Mouse (Mus musculus) kidney, embryonic 14.5 days (tissue): ENCODE data around the gene Sct. TPM values are rescaled to one million over a fixed set of nuclear protein-coding genes. Genes with fewer than 3 reads are reported as not detected.

Experiments
- ATAC-seq: fragments of 200-750 bp; cut with Nextera tagmentation; 2 replicates; pipeline ENCODE4 v1.8.0; 2017; ENCODE audit warnings: moderate number of reproducible peaks, mild to moderate bottlenecking, moderate TSS enrichment, moderate library complexity; ENCODE audit not compliant: low FRiP score, low TSS enrichment
- H3K27ac ChIP-seq: fragments of 300-500 bp; sonication (generic); 2 replicates; pipeline ENCODE4 v1.5.1; 2014; ENCODE audit warnings: low read depth, mild to moderate bottlenecking, low read length, moderate library complexity, mixed read lengths
- H3K27me3 ChIP-seq: fragments of 300-500 bp; sonication (generic); 2 replicates; pipeline ENCODE4 v1.6.1; 2014; ENCODE audit warnings: mild to moderate bottlenecking, low read length; ENCODE audit not compliant: control insufficient read depth, insufficient read depth
- H3K36me3 ChIP-seq: fragments of 300-500 bp; sonication (generic); 2 replicates; pipeline ENCODE4 v1.6.1; 2014; ENCODE audit warnings: low read length, mixed read lengths; ENCODE audit not compliant: control insufficient read depth, insufficient read depth
- H3K4me1 ChIP-seq: fragments of 300-500 bp; sonication (generic); 2 replicates; pipeline ENCODE4 v1.6.1; 2014; ENCODE audit warnings: low read length, mixed read lengths; ENCODE audit not compliant: control insufficient read depth, insufficient read depth
- H3K4me2 ChIP-seq: fragments of 300-500 bp; sonication (generic); replicated peaks from 2 replicates; pipeline ENCODE4 v1.6.1; 2014; ENCODE audit warnings: low read depth, mild to moderate bottlenecking, low read length
- H3K4me3 ChIP-seq: fragments of 300-500 bp; sonication (generic); 2 replicates; pipeline ENCODE4 v1.5.1; 2014; ENCODE audit warnings: mild to moderate bottlenecking, low read length
- H3K9ac ChIP-seq: fragments of 300-500 bp; sonication (generic); 2 replicates; pipeline ENCODE4 v1.6.1; 2014; ENCODE audit warnings: low read depth, mild to moderate bottlenecking, low read length, moderate library complexity
- H3K9me3 ChIP-seq: fragments of 300-500 bp; sonication (generic); 2 replicates; pipeline ENCODE4 v1.6.1; 2016; ENCODE audit warnings: low read length; ENCODE audit not compliant: control insufficient read depth
- WGBS: fragments of 180-500 bp; shearing (Covaris S2); extraction: QIAGEN DNeasy Blood & Tissue Kit; methylation state at CpG from one replicate; pipeline ENCODE4 v1.1.7; 2014; 5-methylcytosine and 5-hydroxymethylcytosine counted together
- polyA plus RNA-seq: library from polyadenylated mRNA; unstranded; fragments of >200 nt; fragmentation: Nextera tagmentation; extraction: Ambion mirVana; gene quantifications from 2 replicates; pipeline ENCODE4 v1.2.1, GENCODE M21; 2014

Gene Sct
- polyA plus RNA-seq, 1 experiment from 2014 or later: 40.2 TPM

GRCm38 (mm10) chr7:141275356-141275755 lies 3.6 kb downstream of the Sct start:
- H3K36me3 ChIP-seq: no peaks in the 10 kb centered on the region
- no peaks in the 10 kb centered on the region for H3K9me3 ChIP-seq
- H3K27me3 ChIP-seq: no peaks in the 10 kb centered on the region
- no peak overlapping the region for H3K4me3 ChIP-seq
- H3K4me1 ChIP-seq: peaks cover 4% of the 10 kb centered on the region; the same call in 1 of the 2 replicates
- ATAC-seq: no peak
- 74% methylated on average over 9 of the region's 9 CpGs for WGBS
- H3K27ac ChIP-seq: no peak overlapping the region
- H3K4me2 ChIP-seq: no peak overlapping the region
- no peak overlapping the region for H3K9ac ChIP-seq

- Histone ChIP-seq H3K27me3 (no peaks in the 10 kb centered on the region), H3K36me3 (no peaks in the 10 kb centered on the region), H3K27ac (no peak overlapping the region), H3K4me2 (no peak overlapping the region), H3K4me1 (peaks cover 3% of the 10 kb centered on the region), H3K4me3 (no peak overlapping the region), H3K9ac (no peak overlapping the region), H3K9me3 (no peaks in the 10 kb centered on the region)
- WGBS: 87% methylated on average over 3 of the region's 3 CpGs
- ATAC-seq: no peak
Measured at GRCm38 (mm10) chr7:141270631-141271030, 8.3 kb downstream of the Sct start.

- no peak for ATAC-seq
- Histone ChIP-seq H3K27ac (no peak overlapping the region), H3K9me3 (no peaks in the 10 kb centered on the region), H3K36me3 (peaks cover 4% of the 10 kb centered on the region), H3K4me3 (no peak overlapping the region), H3K9ac (no peak overlapping the region), H3K27me3 (no peaks in the 10 kb centered on the region), H3K4me2 (no peak overlapping the region), H3K4me1 (peaks cover 11% of the 10 kb centered on the region)
- WGBS: 80% methylated on average over 14 of the region's 14 CpGs
Measured at GRCm38 (mm10) chr7:141269273-141269545, 9.7 kb downstream of the Sct start.

- no peak overlapping the region for H3K9ac ChIP-seq
- H3K4me2 ChIP-seq: no peak overlapping the region
- no peak overlapping the region for H3K27ac ChIP-seq
- H3K4me3 ChIP-seq: no peak overlapping the region
- ATAC-seq: no peak
- H3K27me3 ChIP-seq: no peaks in the 10 kb centered on the region
- 76% methylated on average over 24 of the region's 24 CpGs for WGBS
- H3K9me3 ChIP-seq: no peaks in the 10 kb centered on the region
- H3K4me1 ChIP-seq: peaks cover 11% of the 10 kb centered on the region
- H3K36me3 ChIP-seq: peaks cover 9% of the 10 kb centered on the region
Measured at GRCm38 (mm10) chr7:141268466-141269272, 10.3 kb downstream of the Sct start.

GRCm38 (mm10) chr7:141265739-141266561 lies 13.0 kb downstream of the Sct start, which contains the start of gene Irf7:
TSS of gene Irf7 (minus strand) at chr7:141266481.
- WGBS: 10% methylated on average over 25 of the region's 25 CpGs
- peak within 1 kb of the TSS; percentile 58 for H3K9ac ChIP-seq

GRCm38 (mm10) chr7:141265411-141265738 lies 13.6 kb downstream of the Sct start:
- 34% methylated on average over 11 of the region's 11 CpGs for WGBS
- Histone ChIP-seq H3K27me3 (no peaks in the 10 kb centered on the region), H3K4me3 (no peak overlapping the region), H3K9ac (no peak overlapping the region), H3K4me2 (peak overlapping the region; percentile 88), H3K4me1 (peaks cover 11% of the 10 kb centered on the region), H3K36me3 (peaks cover 42% of the 10 kb centered on the region), H3K27ac (no peak overlapping the region), H3K9me3 (no peaks in the 10 kb centered on the region)
- peak; percentile 34 for ATAC-seq

More at GRCm38 (mm10) chr7:141265739-141266561, 13.0 kb downstream of the Sct start, which contains the start of gene Irf7:
- Histone ChIP-seq H3K4me3 (peak within 1 kb of the TSS; percentile 51), H3K4me2 (peak within 1 kb of the TSS; percentile 88), H3K27me3 (no peaks in the 10 kb centered on the region), H3K4me1 (peaks cover 11% of the 10 kb centered on the region), H3K36me3 (peaks cover 36% of the 10 kb centered on the region), H3K27ac (no peak within 1 kb of the TSS), H3K9me3 (no peaks in the 10 kb centered on the region)
- peak; percentile 67 for ATAC-seq

GRCm38 (mm10) chr7:141264761-141265410 lies 14.0 kb downstream of the Sct start:
- peak; percentile 67; the same call in 1 of the 2 replicates for ATAC-seq
- H3K4me2 ChIP-seq: peak overlapping the region; percentile 88
- H3K4me3 ChIP-seq: no peak overlapping the region

GRCm38 (mm10) chr7:141264041-141264700 lies 14.8 kb downstream of the Sct start:
- no peak for ATAC-seq
- Histone ChIP-seq H3K27me3 (no peaks in the 10 kb centered on the region), H3K36me3 (peaks cover 53% of the 10 kb centered on the region), H3K4me2 (no peak overlapping the region), H3K9ac (no peak overlapping the region), H3K4me3 (no peak overlapping the region), H3K9me3 (no peaks in the 10 kb centered on the region), H3K27ac (no peak overlapping the region), H3K4me1 (peaks cover 11% of the 10 kb centered on the region)
- 68% methylated on average over 11 of the region's 11 CpGs for WGBS

More at GRCm38 (mm10) chr7:141264761-141265410, 14.0 kb downstream of the Sct start:
- Histone ChIP-seq H3K9me3 (no peaks in the 10 kb centered on the region), H3K27me3 (no peaks in the 10 kb centered on the region), H3K9ac (no peak overlapping the region), H3K27ac (no peak overlapping the region), H3K36me3 (peaks cover 46% of the 10 kb centered on the region), H3K4me1 (peaks cover 11% of the 10 kb centered on the region)
- 34% methylated on average over 12 of the region's 12 CpGs for WGBS
